Mouse (Mus musculus): ENCODE data around the gene Vkorc1l1. TPM values are rescaled to one million over a fixed set of nuclear protein-coding genes. Genes with fewer than 3 reads are reported as not detected.
A peak's percentile ranks its signal among the peaks of the same experiment; 100 is the strongest.

The Vkorc1l1 gene
- polyA plus RNA-seq (2012; rRNA removed), result 35.7 and 41.8 TPM in 2 replicates
- polyA plus RNA-seq (2014; fragmentation: Nextera tagmentation; extraction: Ambion mirVana), result 25.8 and 26.1 TPM in 2 replicates

- DNase-seq (ENCODE audit: low spot score) (peak; percentile 96), ATAC-seq (ENCODE audit: low FRiP score, low read depth) (peak; percentile 97)
- under 1% methylated on average over 56 of the region's 59 CpGs for WGBS
- Histone ChIP-seq H3K27me3 (ENCODE audit: control insufficient read depth, insufficient read depth, low read length) (no peaks in the 10 kb centered on the region), H3K36me3 (ENCODE audit: control insufficient read depth, insufficient read depth, low read length) (peaks cover 9% of the 10 kb centered on the region), H3K27ac (replicated peaks; ENCODE audit: low read depth, low read length) (no peak within 1 kb of the TSS), H3K9ac (ENCODE audit: low read depth, low read length, severe bottlenecking) (peak within 1 kb of the TSS; percentile 85), H3K4me1 (ENCODE audit: control insufficient read depth, insufficient read depth, low read length) (no peaks in the 10 kb centered on the region), H3K9me3 (ENCODE audit: control insufficient read depth, low read length) (no peaks in the 10 kb centered on the region), H3K4me3 (replicated peaks; ENCODE audit: low read length) (peak within 1 kb of the TSS; percentile 73), H3K4me2 (replicated peaks; ENCODE audit: low read depth, low read length, severe bottlenecking) (peak within 1 kb of the TSS; percentile 74)
- TF ChIP-seq POLR2A (IDR thresholded peaks at IDR 0.05; ENCODE audit: borderline replicate concordance, extremely low read depth, insufficient read depth, insufficient read length), result no peak
These were observed at the start of gene Vkorc1l1 for GRCm38 (mm10) chr5:129941495-129942045. Gene Vkorc1l1 (plus strand): TSS chr5:129941970.

- DNase-seq (ENCODE audit: low spot score), result peak; percentile 96
- Histone ChIP-seq H3K9ac (ENCODE audit: low read depth, low read length, severe bottlenecking) (peak within 1 kb of the TSS; percentile 66), H3K36me3 (ENCODE audit: control insufficient read depth, insufficient read depth, low read length) (no peaks in the 10 kb centered on the region), H3K4me3 (replicated peaks; ENCODE audit: low read length) (peak within 1 kb of the TSS; percentile 64), H3K4me1 (ENCODE audit: control insufficient read depth, insufficient read depth, low read length) (peaks cover 7% of the 10 kb centered on the region), H3K27me3 (ENCODE audit: control insufficient read depth, insufficient read depth, low read length) (no peaks in the 10 kb centered on the region), H3K4me2 (replicated peaks; ENCODE audit: low read depth, low read length, severe bottlenecking) (peak within 1 kb of the TSS; percentile 76), H3K27ac (replicated peaks; ENCODE audit: low read depth, low read length) (0 out of 2 replicates have a peak within 1 kb of the TSS, but pooled peaks have one; percentile 6), H3K9me3 (ENCODE audit: control insufficient read depth, low read length) (no peaks in the 10 kb centered on the region)
- WGBS, result 1% methylated on average over 42 of the region's 44 CpGs
- no peak for TF ChIP-seq POLR2A (IDR thresholded peaks at IDR 0.05; ENCODE audit: borderline replicate concordance, extremely low read depth, insufficient read depth, insufficient read length)
- ATAC-seq (ENCODE audit: low FRiP score, low read depth), result peak; percentile 99
These were observed 46.3 kb upstream of the Vkorc1l1 start, which contains the start of gene Zbed5 for GRCm38 (mm10) chr5:129895198-129896088. Gene Zbed5 (plus strand): TSS chr5:129895723.

GRCm38 (mm10) chr5:129898449-129898848, 43.3 kb upstream of the Vkorc1l1 start, which contains the start of gene Phkg1:
Gene Phkg1 (minus strand): TSS chr5:129898549.
- DNase-seq (ENCODE audit: low spot score), result no peak
- no peak within 1 kb of the TSS for H3K9ac ChIP-seq (ENCODE audit: low read depth, low read length, severe bottlenecking)
- H3K9me3 ChIP-seq (ENCODE audit: control insufficient read depth, low read length), result no peaks in the 10 kb centered on the region
- peaks cover 15% of the 10 kb centered on the region for H3K36me3 ChIP-seq (ENCODE audit: control insufficient read depth, insufficient read depth, low read length)
- no peak within 1 kb of the TSS for H3K4me2 ChIP-seq (replicated peaks; ENCODE audit: low read depth, low read length, severe bottlenecking)
- no peak for TF ChIP-seq POLR2A (IDR thresholded peaks at IDR 0.05; ENCODE audit: borderline replicate concordance, extremely low read depth, insufficient read depth, insufficient read length)
- no peak within 1 kb of the TSS for H3K27ac ChIP-seq (replicated peaks; ENCODE audit: low read depth, low read length)
- peaks cover 7% of the 10 kb centered on the region for H3K4me1 ChIP-seq (ENCODE audit: control insufficient read depth, insufficient read depth, low read length)
- no peaks in the 10 kb centered on the region for H3K27me3 ChIP-seq (ENCODE audit: control insufficient read depth, insufficient read depth, low read length)
- WGBS, result 100% methylated on average over 1 of the region's 1 CpGs
- no peak within 1 kb of the TSS for H3K4me3 ChIP-seq (replicated peaks; ENCODE audit: low read length)
- no peak for ATAC-seq (ENCODE audit: low FRiP score, low read depth)

- no peak for ATAC-seq (ENCODE audit: low FRiP score, low read depth)
- Histone ChIP-seq H3K27ac (replicated peaks; ENCODE audit: low read depth, low read length) (peak overlapping the region; percentile 76), H3K36me3 (ENCODE audit: control insufficient read depth, insufficient read depth, low read length) (peaks cover 7% of the 10 kb centered on the region; the same call in 1 of the 2 replicates), H3K4me3 (replicated peaks; ENCODE audit: low read length) (peak overlapping the region; percentile 63), H3K4me2 (replicated peaks; ENCODE audit: low read depth, low read length, severe bottlenecking) (peak overlapping the region; percentile 79), H3K9me3 (ENCODE audit: control insufficient read depth, low read length) (no peaks in the 10 kb centered on the region), H3K27me3 (ENCODE audit: control insufficient read depth, insufficient read depth, low read length) (no peaks in the 10 kb centered on the region), H3K4me1 (ENCODE audit: control insufficient read depth, insufficient read depth, low read length) (0 out of 2 replicates have a peak, but pooled peaks cover 4% of the 10 kb centered on the region), H3K9ac (ENCODE audit: low read depth, low read length, severe bottlenecking) (peak overlapping the region; percentile 80)
- 37% methylated on average over 4 of the region's 4 CpGs for WGBS
- DNase-seq (ENCODE audit: low spot score), result no peak
- no peak for TF ChIP-seq POLR2A (IDR thresholded peaks at IDR 0.05; ENCODE audit: borderline replicate concordance, extremely low read depth, insufficient read depth, insufficient read length)
These were observed 34.0 kb upstream of the Vkorc1l1 start for GRCm38 (mm10) chr5:129907775-129908174.
